Mouse (Mus musculus) midbrain, postnatal 0 days (tissue): ENCODE measurements around the gene Adgrl2. TPM values are rescaled to one million over a fixed set of nuclear protein-coding genes. Genes with fewer than 3 reads are reported as not detected.

Experiments used
- ATAC-seq: fragments of 200-750 bp; cut with Nextera tagmentation; 2 replicates; pipeline ENCODE4 v1.8.0; 2017; ENCODE audit warnings: moderate number of reproducible peaks, mild to moderate bottlenecking, moderate TSS enrichment, moderate library complexity; ENCODE audit not compliant: low FRiP score
- DNase-seq: peaks from one replicate; pipeline ENCODE4 v3.0.0-alpha.2; 2015; ENCODE audit warnings: low spot score
- H3K27ac ChIP-seq: fragments of 300-500 bp; sonication (generic); 2 replicates; pipeline ENCODE4 v1.5.1; 2014; ENCODE audit warnings: low read depth, mild to moderate bottlenecking, low read length, mixed read lengths
- H3K27me3 ChIP-seq: fragments of 300-500 bp; sonication (generic); 2 replicates; pipeline ENCODE4 v1.6.1; 2014; ENCODE audit warnings: low read length, control low read depth, mixed read lengths; ENCODE audit not compliant: insufficient read depth
- H3K36me3 ChIP-seq: fragments of 300-500 bp; sonication (generic); 2 replicates; pipeline ENCODE4 v1.6.1; 2014; ENCODE audit warnings: low read length, control low read depth, mixed read lengths; ENCODE audit not compliant: insufficient read depth
- H3K4me1 ChIP-seq: fragments of 300-500 bp; sonication (generic); 2 replicates; pipeline ENCODE4 v1.6.1; 2014; ENCODE audit warnings: mild to moderate bottlenecking, control low read depth, antibody characterized with exemption, low read length, mixed read lengths; ENCODE audit not compliant: insufficient read depth
- H3K4me2 ChIP-seq: fragments of 300-500 bp; sonication (generic); 2 replicates; pipeline ENCODE4 v1.6.1; 2014; ENCODE audit warnings: low read depth, mild to moderate bottlenecking, low read length, mixed read lengths; ENCODE audit not compliant: poor library complexity, severe bottlenecking
- H3K4me3 ChIP-seq: fragments of 300-500 bp; sonication (generic); 2 replicates; pipeline ENCODE4 v1.5.1; 2014; ENCODE audit warnings: low read depth, mild to moderate bottlenecking, low read length, moderate library complexity
- H3K9ac ChIP-seq: fragments of 300-500 bp; sonication (generic); replicated peaks from 2 replicates; pipeline ENCODE4 v1.6.1; 2014; ENCODE audit warnings: mild to moderate bottlenecking, low read length, moderate library complexity, mixed read lengths; ENCODE audit not compliant: poor library complexity, severe bottlenecking
- H3K9me3 ChIP-seq: fragments of 300-500 bp; sonication (generic); 2 replicates; pipeline ENCODE4 v1.6.1; 2016; ENCODE audit warnings: low read length, control low read depth
- CTCF ChIP-seq: IDR thresholded peaks from 2 replicates; pipeline ENCODE4 v1.5.1; 2016; ENCODE audit warnings: antibody characterized with exemption, mild to moderate bottlenecking
- WGBS: fragments of 180-500 bp; shearing (Covaris S2); extraction: QIAGEN DNeasy Blood & Tissue Kit; methylation state at CpG from one replicate; pipeline ENCODE4 v1.1.7; 2014; 5-methylcytosine and 5-hydroxymethylcytosine counted together
- polyA plus RNA-seq: library from polyadenylated mRNA; unstranded; fragments of >200 nt; fragmentation: Nextera tagmentation; extraction: Ambion mirVana; gene quantifications from 2 replicates; pipeline ENCODE4 v1.2.1, GENCODE M21; 2015
- total RNA-seq: library from RNA; depleted of rRNA; stranded (reverse); fragments of >200 nt; gene quantifications from 2 replicates; pipeline ENCODE4 v1.2.3, GENCODE M21; 2014

Gene Adgrl2
- total and polyA plus RNA-seq, 2 experiments from 2014 or later = 92.9 to 102 TPM

GRCm38 (mm10) chr3:148848366-148848765, 142.0 kb downstream of the Adgrl2 start:
- H3K4me1 ChIP-seq = no peaks in the 10 kb centered on the region
- H3K4me2 ChIP-seq = no peak overlapping the region
- no peaks in the 10 kb centered on the region for H3K9me3 ChIP-seq
- H3K27me3 ChIP-seq = no peaks in the 10 kb centered on the region
- H3K4me3 ChIP-seq = no peak overlapping the region
- no peak overlapping the region for H3K27ac ChIP-seq
- TF ChIP-seq CTCF = no peak
- DNase-seq (no peak), ATAC-seq (no peak)
- 84% methylated on average over 2 of the region's 2 CpGs for WGBS
- H3K9ac ChIP-seq = no peak overlapping the region
- H3K36me3 ChIP-seq = peaks cover 5% of the 10 kb centered on the region; the same call in 1 of the 2 replicates

DNA sequence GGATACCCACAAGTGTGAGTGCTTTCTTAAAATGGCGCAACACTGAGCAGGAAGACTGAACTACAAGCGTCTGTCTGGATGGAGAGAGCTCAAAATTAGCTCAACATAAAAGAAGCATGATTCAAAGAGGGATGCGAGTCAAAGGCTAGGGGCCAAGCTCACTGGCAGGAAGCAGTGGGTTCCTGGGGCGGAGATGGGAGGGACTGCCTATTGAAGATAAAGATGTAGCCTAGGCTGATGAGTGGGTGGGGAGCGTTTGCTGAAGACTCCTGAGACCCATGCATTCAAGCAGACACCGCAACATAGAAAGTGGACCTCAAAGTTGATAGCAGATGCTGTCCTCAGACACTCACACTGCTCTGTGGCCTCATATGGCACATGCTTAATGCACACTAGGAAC, 146.2 kb downstream of the Adgrl2 start:
- H3K4me3 ChIP-seq = no peak overlapping the region
- ATAC-seq (no peak), DNase-seq (no peak)
- no peaks in the 10 kb centered on the region for H3K9me3 ChIP-seq
- H3K9ac ChIP-seq = no peak overlapping the region
- no peaks in the 10 kb centered on the region for H3K27me3 ChIP-seq
- no peak overlapping the region for H3K4me2 ChIP-seq
- 0 out of 2 replicates have a peak, but pooled peaks cover 5% of the 10 kb centered on the region for H3K4me1 ChIP-seq
- TF ChIP-seq CTCF = no peak
- 0 out of 2 replicates have a peak, but pooled peaks cover 5% of the 10 kb centered on the region for H3K36me3 ChIP-seq
- 88% methylated on average over 6 of the region's 6 CpGs for WGBS
- H3K27ac ChIP-seq = no peak overlapping the region

DNA sequence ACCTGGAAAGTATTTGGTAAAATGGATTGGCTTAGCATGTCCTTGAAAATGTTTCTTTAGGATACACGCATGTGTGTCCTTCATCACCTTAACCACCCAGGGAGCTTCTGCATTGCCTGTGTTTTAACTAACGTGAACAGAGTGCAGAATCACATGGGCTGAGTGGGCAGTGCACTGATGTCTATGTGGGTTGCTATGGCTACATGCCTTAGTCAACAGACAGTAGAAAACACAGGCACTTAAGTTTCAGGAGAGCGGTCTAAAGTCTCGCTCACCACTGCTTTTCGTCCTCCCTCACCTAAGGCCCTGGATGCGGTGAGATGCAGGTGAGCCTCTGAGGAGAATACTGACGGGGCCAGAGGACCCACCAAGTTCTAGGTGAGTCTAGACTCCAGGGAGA, 147.8 kb downstream of the Adgrl2 start:
- DNase-seq (no peak), ATAC-seq (no peak)
- Histone ChIP-seq H3K4me2 (no peak overlapping the region), H3K9me3 (no peaks in the 10 kb centered on the region), H3K36me3 (0 out of 2 replicates have a peak, but pooled peaks cover 5% of the 10 kb centered on the region), H3K27ac (no peak overlapping the region), H3K4me1 (0 out of 2 replicates have a peak, but pooled peaks cover 5% of the 10 kb centered on the region), H3K27me3 (no peaks in the 10 kb centered on the region), H3K4me3 (no peak overlapping the region), H3K9ac (no peak overlapping the region)
- 71% methylated on average over 7 of the region's 7 CpGs for WGBS
- TF ChIP-seq CTCF = no peak

- peaks cover 19% of the 10 kb centered on the region for H3K36me3 ChIP-seq
- WGBS = 37% methylated on average over 13 of the region's 13 CpGs
- no peak overlapping the region for H3K9ac ChIP-seq
- DNase-seq (no peak), ATAC-seq (no peak)
- TF ChIP-seq CTCF = no peak
- no peak overlapping the region for H3K27ac ChIP-seq
- H3K4me1 ChIP-seq = 0 out of 2 replicates have a peak, but pooled peaks cover 5% of the 10 kb centered on the region
- H3K27me3 ChIP-seq = no peaks in the 10 kb centered on the region
- no peak overlapping the region; the same call in 1 of the 2 replicates for H3K4me2 ChIP-seq
- no peaks in the 10 kb centered on the region for H3K9me3 ChIP-seq
- H3K4me3 ChIP-seq = no peak overlapping the region
These were observed 151.5 kb downstream of the Adgrl2 start for GRCm38 (mm10) chr3:148838835-148839296.

- Histone ChIP-seq H3K4me1 (0 out of 2 replicates have a peak, but pooled peaks cover 5% of the 10 kb centered on the region), H3K4me2 (no peak overlapping the region), H3K4me3 (no peak overlapping the region), H3K36me3 (peaks cover 19% of the 10 kb centered on the region), H3K9ac (no peak overlapping the region), H3K27ac (no peak overlapping the region), H3K27me3 (no peaks in the 10 kb centered on the region), H3K9me3 (no peaks in the 10 kb centered on the region)
- WGBS = 49% methylated on average over 13 of the region's 13 CpGs
- DNase-seq (peak; percentile 58), ATAC-seq (no peak)
- TF ChIP-seq CTCF = no peak
These were observed 152.1 kb downstream of the Adgrl2 start for GRCm38 (mm10) chr3:148838095-148838834.

- no peak for TF ChIP-seq CTCF
- H3K27ac ChIP-seq = no peak overlapping the region
- H3K9ac ChIP-seq = no peak overlapping the region
- no peak overlapping the region for H3K4me2 ChIP-seq
- no peak for ATAC-seq
- H3K36me3 ChIP-seq = peaks cover 19% of the 10 kb centered on the region
- H3K4me3 ChIP-seq = no peak overlapping the region
- WGBS = 88% methylated on average over 12 of the region's 12 CpGs
- H3K27me3 ChIP-seq = no peaks in the 10 kb centered on the region
- no peaks in the 10 kb centered on the region for H3K4me1 ChIP-seq
- H3K9me3 ChIP-seq = no peaks in the 10 kb centered on the region
- no peak for DNase-seq
These were observed 155.2 kb downstream of the Adgrl2 start for GRCm38 (mm10) chr3:148835136-148835535.
